Mouse (Mus musculus) right cerebral cortex, postnatal 10 days (tissue): Measurements from ENCODE around the gene Sdk1.

Experiments used
- DNase-seq, 2 experiments: peaks; one replicate each; pipeline ENCODE4 v3.0.0; 2021; ENCODE audit warnings: low spot score in 2 of 2

Sdk1 gene

DNA sequence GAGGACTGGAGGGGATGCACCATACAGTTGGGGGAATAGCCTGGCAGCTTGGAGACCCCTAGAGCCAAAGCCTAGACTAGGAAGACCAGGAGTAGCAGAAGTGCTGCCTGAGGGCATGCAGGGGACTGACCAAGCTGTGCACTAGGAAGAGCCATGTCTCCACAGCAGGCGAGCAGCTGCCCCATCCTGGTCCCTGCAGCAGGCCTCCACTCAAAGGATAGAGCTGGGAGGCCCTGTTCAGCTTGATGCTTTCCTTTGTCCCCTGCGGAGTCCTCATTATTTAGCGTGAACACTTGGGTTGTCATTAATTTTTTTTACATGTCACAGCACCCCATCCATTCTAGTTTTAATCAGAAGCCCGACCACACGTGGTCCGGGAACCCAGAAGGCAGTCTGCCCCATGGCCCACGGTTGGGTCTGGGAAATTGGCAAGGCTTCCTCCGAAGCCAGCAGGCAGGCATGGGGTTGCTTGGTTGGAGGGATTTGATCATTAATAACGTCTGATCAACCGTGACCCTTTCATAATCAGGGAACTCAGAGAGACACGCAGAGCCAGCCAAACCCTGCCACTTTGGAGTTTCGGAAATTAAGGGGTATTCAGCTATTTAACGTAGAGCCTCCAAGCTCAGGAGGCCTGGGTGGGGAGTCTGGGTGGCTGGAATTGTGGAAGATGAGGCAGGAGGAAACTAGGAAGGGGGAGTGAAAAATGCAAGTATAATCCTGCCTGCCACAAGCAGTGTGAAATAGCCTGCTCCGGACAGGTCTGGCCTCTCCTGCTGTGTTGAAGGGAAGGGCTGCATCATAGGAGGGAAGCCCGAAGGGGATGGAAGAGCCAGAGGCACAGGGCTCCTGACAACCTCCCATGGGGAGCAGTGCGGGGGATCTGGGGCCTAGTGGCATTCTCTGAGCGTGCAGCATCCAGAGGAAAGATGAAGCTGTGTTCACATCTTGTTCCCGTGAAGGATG is 872.2 kb downstream of the Sdk1 start:
- DNase-seq: no peak

DNA sequence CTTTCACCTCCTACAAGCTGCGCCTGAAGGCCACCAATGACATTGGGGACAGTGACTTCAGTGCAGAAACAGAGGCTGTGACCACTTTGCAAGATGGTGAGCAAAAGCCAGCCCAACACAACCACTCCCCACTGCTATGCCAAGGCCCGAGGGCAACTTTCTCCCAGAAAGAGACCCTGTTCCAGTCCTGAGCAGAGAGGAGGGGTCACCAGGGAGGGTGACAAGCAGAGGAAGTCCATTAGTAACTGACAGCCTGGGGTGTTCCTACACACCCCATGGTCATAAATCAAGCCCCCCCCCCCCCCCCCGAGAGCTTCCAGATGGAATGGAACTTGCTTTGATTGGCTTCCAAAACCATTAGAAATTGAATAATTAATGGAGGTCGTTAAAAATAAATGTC is 886.5 kb downstream of the Sdk1 start:
- no peak for DNase-seq

DNA sequence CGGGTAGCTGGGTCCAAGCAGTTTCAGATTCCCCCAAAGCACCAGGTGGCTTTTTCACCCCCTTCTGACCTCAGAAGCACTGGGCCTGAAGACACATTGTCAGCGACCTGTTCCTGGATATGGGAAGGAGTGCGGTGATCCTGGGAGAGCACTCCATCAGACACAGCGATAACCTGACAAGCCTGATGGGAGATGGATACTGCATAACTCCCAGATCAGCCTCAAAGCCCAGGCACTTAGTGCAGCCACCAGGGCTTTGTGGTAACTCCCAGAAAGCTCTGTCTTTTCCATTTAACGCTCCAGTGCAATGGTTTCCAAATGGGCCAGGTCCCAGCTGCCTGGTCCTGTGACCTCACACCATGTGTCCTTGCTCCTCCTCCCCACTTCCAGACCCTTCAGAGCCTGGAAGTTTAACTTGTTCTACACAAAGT is 886.9 kb downstream of the Sdk1 start:
- DNase-seq: no peak

DNA sequence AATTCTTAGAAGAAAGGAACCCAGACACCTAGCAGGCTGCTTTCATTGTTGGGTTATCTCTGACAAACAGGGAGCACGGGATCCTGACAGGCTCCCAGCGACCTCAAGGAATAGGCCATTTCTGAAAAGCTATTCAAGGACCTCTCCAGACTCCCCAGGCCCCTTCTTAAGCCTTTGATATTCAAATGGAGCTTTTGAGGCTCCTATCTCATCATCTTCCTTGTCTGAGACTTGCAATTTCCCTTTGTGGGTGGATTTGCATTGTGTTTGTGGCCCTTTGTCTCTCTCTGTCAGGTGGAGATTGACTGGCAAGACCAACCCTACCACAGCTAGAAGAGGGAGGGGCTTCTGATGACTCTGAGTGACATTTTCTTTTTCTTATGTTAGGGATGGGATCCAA is 888.7 kb downstream of the Sdk1 start:
- no peak for DNase-seq

DNA sequence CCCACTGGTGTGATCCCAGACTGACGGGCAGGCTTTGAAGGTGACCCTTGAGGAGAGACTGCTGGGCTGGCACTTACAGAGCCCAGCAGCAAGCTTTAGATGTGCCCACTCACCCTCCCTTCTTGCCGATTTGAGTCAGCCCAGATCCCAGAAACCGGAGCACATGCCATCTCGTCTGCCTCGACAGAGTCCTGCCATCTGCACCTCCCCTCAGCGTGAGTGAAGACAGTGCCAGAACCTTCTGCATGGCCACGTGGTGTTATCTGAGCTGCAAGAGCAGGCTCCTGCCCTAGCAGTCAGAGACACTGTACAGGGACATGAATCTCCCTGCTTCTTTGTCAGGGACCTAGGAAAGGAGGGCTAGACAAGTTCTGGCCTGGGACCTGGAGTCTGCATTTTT is 898.7 kb downstream of the Sdk1 start:
- DNase-seq: peak; percentile 64 to 72

DNA sequence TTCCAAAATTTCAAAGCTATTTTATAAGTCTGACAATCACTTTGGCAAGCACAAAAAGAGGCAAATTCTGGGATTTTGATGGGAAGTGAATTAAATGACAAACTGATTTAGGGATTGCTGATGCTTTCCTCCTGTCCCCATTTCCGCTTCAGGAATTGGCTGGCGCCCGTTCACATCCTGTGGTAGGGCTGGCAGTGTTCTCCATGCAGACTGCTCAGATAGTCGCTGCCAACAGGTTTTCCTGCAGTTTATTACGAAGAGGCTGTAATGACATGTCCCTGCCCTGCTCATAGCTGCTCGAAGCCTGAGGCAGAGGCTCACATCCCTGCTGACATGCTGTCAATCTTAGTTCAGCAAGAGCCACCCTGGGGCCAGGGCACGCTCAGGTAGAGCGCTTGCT is 908.3 kb downstream of the Sdk1 start:
- DNase-seq: peak; percentile 52 to 53

DNA sequence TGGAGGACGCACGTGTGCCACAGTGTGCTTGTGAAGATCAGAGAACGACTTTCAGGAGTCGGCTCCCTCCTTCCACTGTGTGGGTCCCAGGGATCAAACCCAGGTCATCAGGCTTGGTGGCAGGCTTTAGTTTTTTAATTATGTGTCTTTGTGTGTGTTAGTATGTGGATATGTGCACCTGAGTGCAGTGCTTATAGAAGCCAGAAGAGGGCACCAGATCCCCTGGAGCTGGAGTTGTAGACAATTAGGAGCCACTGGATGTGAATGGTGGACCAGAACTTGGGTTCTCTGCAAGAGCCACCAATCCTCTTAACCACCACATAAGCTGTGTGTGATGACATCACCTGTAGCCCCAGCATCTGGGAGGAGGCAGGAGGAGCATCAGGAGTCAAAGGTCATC is 909.5 kb downstream of the Sdk1 start:
- DNase-seq: no peak

DNA sequence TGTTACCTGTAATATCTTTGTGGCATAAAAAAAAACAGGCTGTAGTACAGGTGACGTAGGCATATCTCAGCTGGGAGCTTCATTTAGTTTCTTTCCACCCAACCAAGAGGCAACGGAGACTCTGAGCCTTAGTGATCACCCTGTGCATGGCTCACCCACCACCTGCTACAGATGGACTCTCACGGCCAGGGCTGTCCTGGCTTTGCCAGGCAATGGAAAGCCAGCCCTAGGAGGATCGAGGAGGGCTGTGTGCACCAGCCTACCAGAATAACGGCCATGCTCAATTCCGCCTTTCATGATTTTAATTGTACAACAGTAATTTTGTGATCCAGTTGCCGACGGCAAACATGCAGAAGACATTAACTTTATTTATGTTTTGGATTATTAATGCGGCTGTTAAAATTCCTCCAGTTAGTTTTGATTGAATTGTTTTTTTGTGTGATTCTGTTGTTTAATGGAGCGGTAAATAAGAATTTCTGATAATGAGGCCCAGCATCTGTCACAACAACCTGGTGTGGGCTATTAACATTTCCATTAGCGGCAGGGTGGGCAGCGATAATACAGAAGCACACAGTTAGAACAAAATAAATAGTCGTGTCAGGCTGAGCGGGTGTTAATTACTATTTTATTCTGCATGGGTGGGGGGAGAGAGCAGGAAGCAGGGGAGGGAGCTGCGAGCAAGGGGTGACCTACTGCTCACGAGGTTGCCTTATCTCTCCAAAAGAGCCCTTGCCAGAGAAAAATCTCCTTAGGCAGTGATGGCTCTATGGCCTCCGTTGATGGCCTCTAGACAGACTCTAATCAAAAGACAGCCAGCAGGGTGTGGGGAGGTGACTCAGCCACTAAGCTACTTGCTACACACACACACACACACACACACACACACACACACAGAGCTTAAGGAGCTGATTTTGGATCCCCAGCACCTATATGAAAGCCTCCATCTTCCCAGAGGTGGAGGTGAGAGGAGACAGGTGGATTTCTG is 915.9 kb downstream of the Sdk1 start:
- no peak for DNase-seq

DNA sequence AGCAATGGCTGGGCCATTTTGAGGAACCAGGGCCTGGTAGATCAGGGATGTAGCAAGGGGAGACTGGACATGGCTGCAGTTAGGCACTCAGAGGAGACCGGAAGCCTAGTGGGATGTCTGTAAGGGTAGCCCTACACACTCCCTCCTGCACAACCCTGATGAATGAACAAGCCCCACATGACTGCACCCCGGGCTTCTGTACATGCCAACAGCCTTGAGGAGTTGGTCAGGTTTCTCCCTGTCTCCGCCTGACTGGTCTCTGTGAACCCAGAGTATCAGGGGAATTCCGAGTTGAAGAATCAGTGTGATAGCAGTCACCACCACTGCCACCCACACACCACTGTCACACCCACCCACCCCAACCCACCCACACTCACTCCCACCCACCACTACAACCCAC is 922.2 kb downstream of the Sdk1 start:
- no peak for DNase-seq

DNA sequence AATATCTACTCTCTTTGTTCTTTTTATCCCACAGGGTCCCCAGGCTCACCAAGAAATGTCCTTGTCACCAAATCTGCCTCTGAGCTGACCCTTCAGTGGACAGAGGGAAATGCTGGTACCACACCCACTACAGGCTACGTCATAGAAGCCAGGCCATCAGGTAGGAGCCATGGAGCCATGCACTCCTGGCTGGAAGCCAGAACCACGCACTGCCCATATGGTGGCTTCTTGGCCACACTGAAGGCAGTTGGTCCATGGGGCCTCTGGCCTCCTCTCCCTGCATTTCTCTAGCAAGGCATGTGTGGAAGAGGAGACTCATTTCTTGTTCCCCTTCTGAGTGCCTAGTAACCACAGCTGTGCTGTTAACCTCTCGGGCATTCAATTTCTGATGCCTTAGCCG is 932.3 kb downstream of the Sdk1 start:
- DNase-seq: no peak

DNA sequence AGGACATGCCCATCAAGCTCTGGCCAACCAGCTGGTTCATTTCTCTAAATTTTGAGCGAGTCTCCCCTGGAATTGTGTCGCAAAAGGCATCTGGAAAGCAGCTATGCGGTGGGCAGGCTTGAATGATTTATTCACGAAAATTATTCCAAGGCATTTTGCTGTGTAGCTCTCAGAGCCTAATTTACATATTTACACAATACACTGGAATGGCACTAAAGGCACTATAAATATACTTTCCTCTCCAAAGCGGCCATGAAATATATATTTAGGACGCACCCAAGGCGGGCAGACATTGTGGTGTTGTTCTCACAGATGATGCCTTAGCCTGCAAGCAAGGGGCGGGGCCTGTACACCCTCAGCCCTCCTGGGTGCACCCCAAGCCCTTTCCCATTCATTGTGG is 936.9 kb downstream of the Sdk1 start:
- DNase-seq: peak; percentile 36 to 51

DNA sequence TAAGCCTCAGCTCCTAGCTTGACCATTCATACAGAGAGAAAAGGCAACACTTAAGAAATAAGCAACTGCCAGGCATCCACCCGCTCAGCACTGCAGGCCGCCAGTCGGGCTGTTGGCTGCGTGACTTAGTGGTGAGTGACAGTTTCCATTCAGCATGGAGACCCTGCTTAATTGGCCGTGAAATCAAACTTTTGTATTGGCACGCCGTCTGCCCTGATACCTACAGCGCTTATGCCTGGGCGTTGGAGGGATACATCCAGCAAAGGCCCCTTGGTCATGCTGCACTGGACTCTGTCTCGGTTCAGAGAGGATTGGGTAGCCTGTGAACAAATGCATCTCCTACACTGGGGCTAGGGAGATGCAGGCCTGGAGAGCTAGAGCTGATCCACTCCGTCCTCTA is 938.0 kb downstream of the Sdk1 start:
- no peak for DNase-seq

DNA sequence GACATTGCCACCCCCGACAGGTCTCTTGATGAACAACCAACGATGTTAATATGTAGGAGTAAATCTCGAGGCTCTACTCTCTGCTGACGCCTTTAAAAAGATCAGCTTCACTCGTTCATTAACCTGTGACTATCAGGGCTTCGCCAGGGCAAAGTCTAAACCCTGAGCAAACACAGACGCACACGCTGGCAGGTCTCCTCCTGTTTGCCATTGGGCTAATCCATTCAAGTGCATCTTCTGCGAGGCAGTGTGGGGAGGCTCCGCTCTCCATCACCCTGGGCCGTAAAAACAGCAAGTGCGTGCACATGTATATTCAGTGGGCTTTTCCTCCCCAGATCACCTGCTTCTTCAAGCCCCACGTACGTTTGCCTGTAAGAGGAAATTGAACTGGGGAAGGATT is 940.6 kb downstream of the Sdk1 start:
- no peak for DNase-seq

DNA sequence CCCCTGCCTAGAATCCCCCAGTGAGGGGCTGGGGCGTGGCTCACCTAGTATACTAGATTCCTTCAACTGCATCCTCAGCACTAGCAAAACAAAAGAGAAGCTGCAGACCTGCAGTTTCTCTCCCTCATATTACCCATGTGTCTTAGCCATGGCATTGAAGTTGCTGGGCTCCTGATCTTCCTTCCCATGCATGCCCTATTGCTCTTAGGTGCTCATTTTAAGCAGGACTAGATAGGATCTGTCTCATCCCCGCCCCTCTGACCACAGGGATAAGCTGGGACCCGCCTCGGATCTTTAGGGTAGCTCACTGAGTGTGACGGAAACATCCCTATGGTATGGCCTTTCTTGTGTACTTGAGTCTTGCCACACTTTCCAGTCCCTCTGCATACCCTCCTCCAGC is 947.5 kb downstream of the Sdk1 start:
- no peak for DNase-seq

DNA sequence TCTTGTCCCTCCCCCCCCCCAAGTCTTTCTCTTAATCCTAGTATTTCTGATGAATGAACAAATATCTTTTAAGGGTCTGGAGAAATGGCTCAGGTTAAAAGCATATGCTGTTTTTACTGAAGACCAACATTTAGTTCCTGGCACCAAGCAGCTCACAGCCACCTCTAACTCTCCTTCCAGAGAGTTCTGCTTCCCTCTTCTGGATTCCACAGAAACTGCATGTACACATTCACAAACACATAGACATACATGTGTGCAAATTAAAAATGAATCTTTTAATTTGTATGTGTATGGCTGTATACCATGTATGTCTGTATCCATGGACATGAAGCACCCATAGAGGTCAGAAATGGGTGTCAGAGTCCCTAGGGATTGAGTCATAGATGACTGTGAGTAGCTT is 968.6 kb downstream of the Sdk1 start:
- no peak for DNase-seq

DNA sequence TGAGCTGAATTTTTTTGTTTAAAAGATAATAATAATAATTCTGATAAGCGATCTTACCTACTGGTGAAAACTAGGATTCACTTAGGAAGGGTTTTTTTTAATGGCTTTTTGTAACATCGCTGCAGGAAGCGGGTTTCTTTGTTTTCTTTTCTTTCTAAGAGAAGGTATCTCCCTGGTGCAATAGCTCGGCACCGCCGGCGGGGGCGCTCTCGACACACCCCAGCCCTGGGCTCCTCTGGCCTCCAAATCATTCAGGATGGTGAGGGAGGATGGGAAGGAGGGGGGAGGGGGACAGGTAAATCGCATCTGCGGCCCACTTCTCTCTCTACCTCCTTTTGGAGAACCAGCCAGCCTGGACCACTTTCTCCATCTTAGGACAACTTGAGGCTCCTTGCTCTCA is 971.0 kb downstream of the Sdk1 start:
- DNase-seq: no peak

DNA sequence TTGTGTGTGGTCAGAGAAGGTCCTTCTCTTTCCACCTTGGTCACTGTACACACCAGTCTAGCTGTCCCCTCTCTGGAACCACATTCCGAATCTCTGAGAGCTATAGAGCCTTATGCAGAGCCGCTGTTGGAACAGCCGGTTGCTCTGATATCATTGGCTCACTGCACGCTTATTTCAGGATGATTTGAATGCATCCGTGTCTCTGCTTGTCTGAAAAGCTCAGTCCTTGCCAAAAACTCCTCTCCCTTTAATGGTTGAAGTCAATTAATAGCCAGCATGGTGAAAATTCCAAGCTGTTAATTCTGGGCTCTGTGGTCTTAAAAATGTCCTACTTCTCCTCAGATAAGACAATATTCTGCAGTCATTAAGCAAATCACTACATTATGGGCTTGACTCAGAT is 974.7 kb downstream of the Sdk1 start:
- peak; percentile 55 to 77 for DNase-seq

DNA sequence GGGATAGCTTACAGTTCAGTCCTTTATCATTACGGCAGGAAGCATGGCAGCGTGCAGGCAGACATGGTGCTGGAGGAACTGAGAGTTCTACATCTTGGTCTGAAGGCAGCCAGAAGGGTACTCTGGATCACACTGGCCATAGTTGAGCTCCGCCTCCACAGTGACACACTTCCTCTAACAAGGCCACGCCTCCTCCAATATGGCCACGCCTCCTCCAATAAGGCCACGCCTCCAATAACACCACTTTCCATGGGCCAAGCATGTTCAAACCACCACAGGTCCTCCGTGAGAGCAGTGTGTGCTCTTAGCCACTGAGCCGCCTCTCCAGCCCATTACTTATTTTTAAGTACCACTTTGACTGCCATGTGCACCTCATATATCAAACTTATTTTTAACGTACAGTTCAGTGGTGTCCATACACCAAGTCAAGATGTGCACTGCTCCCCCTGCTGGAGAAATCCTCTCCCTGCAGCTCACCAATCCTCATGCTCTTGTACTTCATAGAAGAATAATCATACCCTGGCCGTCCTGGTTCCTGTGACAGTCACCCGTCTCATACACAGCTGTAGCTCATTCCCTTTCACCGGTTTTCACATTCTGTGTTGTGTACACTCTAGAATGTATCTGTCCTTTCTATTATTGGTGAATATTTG is 979.7 kb downstream of the Sdk1 start:
- DNase-seq: no peak

DNA sequence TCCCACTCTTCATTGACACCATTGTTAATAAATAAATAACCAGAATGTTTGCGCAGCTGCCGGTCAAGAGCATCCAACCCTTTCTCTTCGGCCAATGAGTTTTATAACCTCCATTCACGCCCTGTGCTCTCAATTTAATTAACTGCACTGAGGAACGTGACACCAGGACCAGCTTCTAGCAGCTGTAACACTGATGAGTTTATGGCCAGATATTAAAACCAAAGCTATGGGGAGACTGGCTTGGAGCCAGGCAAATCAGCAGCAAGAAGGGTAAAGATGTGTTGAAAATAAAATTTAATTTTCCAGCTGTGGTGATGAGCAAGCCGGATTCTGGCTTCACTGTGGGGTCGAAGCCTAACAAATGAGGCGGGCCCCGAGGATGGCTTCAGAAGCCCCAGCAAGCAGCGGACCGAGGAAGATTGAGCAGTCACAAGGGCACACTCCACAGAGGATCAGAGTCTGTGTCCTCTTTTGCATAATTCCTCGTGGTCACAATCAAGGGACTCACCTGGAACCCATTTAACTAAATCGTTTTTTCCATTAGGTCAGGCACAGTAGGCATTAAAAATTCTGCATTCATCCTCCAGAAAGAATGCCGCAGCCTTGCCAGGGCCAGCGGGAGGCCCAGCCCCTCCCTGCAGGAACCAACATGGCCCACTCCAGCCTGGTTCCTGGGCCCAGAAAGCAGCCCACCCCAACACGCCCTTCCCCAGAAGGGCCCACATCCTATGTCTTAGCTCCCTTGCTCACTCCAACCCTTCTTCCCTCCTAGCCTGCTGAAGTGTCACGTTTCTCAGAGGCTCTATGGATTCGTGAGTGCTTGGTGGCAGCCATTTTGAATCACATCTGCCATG is 987.9 kb downstream of the Sdk1 start:
- no peak for DNase-seq

DNA sequence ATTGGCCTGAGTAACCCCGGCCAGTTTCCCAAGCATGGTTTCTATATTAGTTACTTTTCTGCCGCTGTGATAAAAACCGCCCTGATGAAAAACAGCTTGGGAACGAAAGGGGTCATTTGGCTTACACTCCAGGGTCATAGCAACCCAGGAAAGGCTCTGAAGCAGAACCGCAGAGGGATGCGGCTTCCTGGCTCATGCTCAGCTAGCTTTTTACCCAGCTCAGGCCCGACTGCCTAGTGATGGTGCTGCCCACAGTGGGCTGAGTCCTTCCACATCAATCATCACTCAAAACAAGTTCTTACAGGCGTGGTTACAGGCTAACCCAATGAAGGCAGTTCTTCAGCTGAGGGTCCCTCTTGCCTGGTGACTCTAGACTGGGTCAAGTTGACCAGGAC is 988.5 kb downstream of the Sdk1 start:
- DNase-seq: no peak

DNA sequence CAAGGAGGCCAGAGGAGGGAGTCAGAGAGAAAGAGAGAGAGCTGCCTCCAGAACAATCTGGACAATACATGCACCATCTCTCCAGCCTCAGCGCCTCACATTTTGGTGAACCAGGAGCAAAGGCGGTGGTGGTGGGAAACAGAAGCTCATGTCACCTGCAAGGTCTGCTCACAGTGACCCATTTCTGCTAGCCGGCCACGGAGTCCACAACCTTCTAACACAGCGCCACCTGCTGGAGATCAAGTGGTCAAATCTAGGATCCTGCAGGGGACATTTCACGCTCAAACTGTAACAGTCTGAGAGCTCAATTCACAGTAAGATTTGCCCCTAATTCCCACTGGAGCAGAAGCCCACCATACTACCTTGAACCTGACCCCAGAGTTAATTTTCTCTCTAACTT is 999.0 kb downstream of the Sdk1 start:
- DNase-seq: no peak
